Comparison of ENCODE assay signal across 14 mouse cellular contexts in the genomic region with DNA sequence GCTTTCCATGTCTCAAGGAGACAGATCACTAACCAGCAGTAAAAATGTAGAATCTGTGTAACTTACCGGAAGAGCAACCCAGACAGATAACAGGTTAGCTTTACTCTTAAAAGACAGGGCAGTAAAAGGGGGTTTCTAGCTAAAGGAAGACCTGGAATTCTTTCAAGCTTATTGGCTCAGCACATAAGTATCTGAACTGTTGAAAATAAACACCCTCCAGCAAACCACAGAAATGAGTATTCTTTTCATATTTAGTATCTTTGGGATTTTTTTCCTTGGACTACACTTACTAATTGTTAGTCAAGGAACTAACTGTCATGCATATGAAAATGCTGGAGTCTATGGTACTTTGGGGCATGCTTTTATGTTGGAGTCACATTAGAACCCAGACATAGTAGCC.
"Had no signal": no experiment of that assay in that cellular context is flagged by ENCODE, and none has a peak within 500 bp of the region (broad histone marks: within the 10 kb centered on the region; RNA-seq: fewer than 3 reads in every experiment).

No protein-coding gene starts in this region.

- H3K4me1 ChIP-seq: stomach, embryonic 15.5 days had no signal

- H3K4me3 ChIP-seq: midbrain, embryonic 10.5 days; neural tube, embryonic 12.5 days; stomach, embryonic 15.5 days had no signal

- H3K9ac ChIP-seq: lung, embryonic 14.5 days; neural tube, embryonic 12.5 days; stomach, embryonic 15.5 days had no signal

- H3K4me2 ChIP-seq: lung, embryonic 14.5 days; neural tube, embryonic 12.5 days; stomach, embryonic 15.5 days had no signal

- DNase-seq: lung, adult 18-20 months; lung, embryonic 14.5 days; lung, postnatal 10 days; lung, postnatal 4 days; midbrain, embryonic 14.5 days; right cerebral cortex, postnatal 14 days; thymus, adult 2 months; thymus, postnatal 25 days; thymus, postnatal 4 days had no signal

- ATAC-seq: midbrain, embryonic 16.5 days had no signal

- H3K27me3 ChIP-seq: neural tube, embryonic 12.5 days; stomach, embryonic 15.5 days had no signal

- H3K36me3 ChIP-seq: midbrain, embryonic 10.5 days; neural tube, embryonic 12.5 days; stomach, embryonic 15.5 days had no signal

- H3K27ac ChIP-seq: midbrain, embryonic 10.5 days; neural tube, embryonic 12.5 days; stomach, embryonic 15.5 days; stomach, postnatal 0 days had no signal

- H3K9me3 ChIP-seq: midbrain, embryonic 10.5 days; neural tube, embryonic 12.5 days; stomach, embryonic 15.5 days had no signal
